Mouse (Mus musculus): ENCODE measurements at regions not wholly inside any gene's neighbourhood (a gene's known extent, or its start where the extent isn't known, plus 50 kb on each side); places are given as distances from the start of the nearest gene placed in this dataset.
"Not testable (repeated sequence)": the region's sequence is repeated elsewhere in the genome, so short reads cannot be mapped to it uniquely, and the experiment has no call there.

DNA sequence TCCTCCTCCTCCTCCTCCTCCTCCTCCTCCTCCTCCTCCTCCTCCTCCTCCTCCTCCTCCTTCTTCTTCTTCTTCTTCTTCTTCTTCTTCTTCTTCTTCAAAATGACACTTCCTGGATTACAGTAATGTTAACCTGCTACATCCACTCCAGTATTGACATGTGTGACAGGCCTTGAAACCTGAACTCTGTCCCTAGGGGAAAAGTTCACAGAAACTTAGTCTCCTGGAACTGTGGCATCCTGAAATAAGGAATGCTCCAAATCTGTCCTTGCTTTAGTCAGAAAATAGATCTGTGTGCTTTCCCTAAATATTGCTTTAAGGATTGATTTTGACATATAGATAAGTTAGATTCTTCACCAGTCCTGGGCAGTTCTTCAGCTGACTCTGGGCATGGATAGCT is 464.8 kb downstream of the Adam6a start:
- DNase-seq (ENCODE audit: low spot score in 2 of 2): not testable (repeated sequence)

GRCm38 (mm10) chr12:114009391-114009790 is 465.7 kb downstream of the Adam6a start:
- DNase-seq (ENCODE audit: low spot score in 2 of 2): no peak

GRCm38 (mm10) chr12:114012860-114013259 is 469.2 kb downstream of the Adam6a start:
- peak; percentile 66 to 95 for DNase-seq (ENCODE audit: low spot score in 2 of 2)

GRCm38 (mm10) chr12:114037011-114037410 is 493.3 kb downstream of the Adam6a start:
- DNase-seq (ENCODE audit: low spot score in 2 of 2): not testable (repeated sequence)

DNA sequence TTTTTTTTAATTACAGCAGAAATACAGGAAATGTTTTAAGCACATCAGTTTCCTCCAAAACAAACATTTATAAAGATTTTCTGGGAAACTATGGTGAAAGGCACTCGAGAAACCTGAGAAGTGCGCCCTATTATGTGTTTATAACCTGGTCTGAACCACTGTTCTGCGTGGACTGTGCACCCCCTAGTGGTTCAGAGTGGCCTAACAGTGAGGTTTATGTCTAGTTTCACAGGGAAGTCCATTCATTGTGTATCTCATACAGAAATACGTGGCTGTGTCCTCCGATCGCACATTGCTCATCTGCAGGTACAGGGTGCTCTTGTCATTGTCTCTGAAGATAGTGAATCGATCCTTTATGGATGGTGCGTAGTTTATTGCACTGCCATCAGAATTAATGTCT is 504.3 kb downstream of the Adam6a start:
- DNase-seq (ENCODE audit: low spot score in 2 of 2): peak in 1 of 2 experiments; percentile 67

GRCm38 (mm10) chr12:114053341-114053740 is 509.6 kb downstream of the Adam6a start:
- no peak for DNase-seq (ENCODE audit: low spot score in 2 of 2)

- DNase-seq (ENCODE audit: low spot score in 2 of 2): peak; percentile 37 to 52
These were observed 515.9 kb downstream of the Adam6a start for GRCm38 (mm10) chr12:114059615-114060014.

DNA sequence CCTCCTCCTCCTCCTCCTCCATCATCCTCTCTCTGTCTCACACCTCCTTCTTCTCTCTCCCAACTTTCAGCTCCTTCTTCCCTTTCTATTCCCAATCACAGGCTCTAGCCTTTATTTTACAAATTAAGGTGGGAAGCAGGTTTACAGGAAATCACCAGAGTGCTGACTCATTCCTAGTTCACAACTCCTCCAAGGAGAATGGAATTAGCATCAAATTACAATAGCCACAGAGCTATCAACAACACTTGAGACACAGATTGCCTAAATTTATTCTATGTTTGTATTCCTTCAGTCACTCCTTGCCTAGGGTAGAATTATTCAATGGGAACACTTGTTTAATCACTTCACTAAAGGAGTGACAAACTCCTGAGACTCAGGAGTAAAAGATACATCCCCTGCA is 523.5 kb downstream of the Adam6a start:
- no peak for DNase-seq (ENCODE audit: low spot score in 2 of 2)

DNA sequence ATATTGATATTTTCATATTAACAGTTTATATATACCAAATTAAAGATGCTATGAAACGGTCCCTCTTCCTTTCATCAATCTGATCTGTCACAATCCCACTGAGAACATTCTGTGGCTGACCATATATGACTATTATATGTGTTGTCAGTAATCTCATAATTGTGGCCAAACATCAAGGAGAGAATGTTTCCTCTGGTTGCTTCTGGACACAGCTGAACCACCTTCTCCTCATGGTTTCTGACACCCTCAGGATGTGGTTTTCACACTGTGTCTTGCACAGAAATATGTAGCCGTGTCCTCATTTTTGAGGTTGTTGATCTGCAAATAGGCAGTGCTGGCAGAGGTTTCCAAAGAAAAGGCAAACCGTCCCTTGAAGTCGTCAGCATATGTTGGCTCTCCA is 565.0 kb downstream of the Adam6a start:
- DNase-seq (ENCODE audit: low spot score in 2 of 2): peak; percentile 11 to 12

- no peak for DNase-seq (ENCODE audit: low spot score in 2 of 2)
These were observed 591.2 kb downstream of the Adam6a start for GRCm38 (mm10) chr12:114134897-114135296.

DNA sequence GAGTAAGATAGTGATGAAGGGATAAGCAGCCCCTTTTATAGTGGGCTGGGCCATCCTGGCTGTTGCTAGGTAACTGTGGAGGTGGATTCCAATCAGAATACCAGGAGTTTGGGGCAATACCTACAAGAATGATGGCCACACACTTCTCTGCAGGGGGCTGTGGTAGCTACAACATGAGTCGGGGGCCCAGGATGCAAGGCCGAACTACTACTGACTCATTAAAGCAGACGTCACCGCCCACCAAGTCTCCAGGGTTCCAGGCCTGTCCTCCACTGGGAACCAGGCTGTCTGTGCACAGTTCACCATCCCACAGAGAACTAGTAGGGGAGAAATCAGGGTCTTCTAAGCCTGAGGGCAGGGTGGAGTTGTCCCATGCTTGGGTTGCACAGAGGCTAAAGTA is 605.1 kb downstream of the Adam6a start:
- DNase-seq (ENCODE audit: low spot score in 2 of 2): no peak

DNA sequence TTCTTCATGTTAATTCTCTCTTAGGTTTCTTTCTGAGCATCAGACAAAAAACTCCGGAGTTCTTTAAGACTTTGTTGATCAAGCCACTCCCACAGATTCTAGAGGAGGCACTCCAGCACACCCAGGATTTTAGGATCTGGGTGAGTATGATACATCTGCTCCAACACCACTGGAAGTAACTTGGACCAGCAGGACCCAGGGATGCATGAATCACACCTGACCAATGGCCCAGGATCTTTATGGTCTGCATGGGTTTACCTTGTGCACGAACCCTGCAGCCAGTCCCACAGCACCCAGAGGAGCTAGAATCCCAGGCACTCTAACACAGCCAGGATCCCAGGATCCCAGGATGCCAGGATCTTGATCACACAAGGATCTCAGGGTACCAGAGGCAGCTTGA is 628.6 kb downstream of the Adam6a start:
- DNase-seq (ENCODE audit: low spot score in 2 of 2): no peak

DNA sequence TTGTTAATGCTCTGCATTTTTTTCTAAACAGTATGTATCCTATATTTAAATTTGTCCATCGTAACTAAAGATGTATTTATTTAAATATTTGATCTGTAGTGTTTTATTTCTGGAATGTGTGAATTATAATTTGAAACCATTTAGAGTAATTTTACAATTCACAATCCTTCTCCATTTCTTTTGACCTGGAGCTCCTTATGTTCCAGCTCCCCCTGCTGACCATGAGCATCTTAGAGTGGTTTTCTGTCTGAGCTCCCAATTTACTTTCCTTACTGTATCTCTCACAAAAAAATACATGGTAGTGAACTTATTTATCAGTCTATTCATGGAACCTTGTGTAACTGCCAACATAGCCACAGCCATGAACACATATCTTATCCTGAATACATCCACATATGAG is 655.8 kb downstream of the Adam6a start:
- peak in 1 of 2 experiments; percentile 30 for DNase-seq (ENCODE audit: low spot score in 2 of 2)

DNA sequence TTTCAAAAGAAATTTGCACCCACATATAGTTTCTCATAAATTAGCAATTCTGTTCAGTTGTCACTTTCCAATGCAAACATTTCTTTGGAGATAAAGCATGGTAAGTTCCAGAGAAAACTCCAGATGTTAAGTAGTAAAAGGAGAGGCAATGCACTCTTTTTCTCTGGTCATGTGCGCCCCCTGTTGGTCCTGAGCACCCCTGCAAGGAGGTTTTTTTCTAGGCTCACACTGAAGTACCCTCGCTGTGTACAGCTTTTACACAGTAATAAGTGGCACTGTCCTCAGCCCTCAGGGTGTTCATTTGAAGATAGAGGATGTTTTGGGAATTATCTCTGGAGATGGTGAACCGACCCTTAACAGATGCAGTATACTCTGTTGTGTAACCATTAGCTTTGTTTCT is 678.8 kb downstream of the Adam6a start:
- peak in 1 of 2 experiments; percentile 42 for DNase-seq (ENCODE audit: low spot score in 2 of 2)
